Mouse (Mus musculus): Measurements from ENCODE around the gene Lgalsl.

DNA sequence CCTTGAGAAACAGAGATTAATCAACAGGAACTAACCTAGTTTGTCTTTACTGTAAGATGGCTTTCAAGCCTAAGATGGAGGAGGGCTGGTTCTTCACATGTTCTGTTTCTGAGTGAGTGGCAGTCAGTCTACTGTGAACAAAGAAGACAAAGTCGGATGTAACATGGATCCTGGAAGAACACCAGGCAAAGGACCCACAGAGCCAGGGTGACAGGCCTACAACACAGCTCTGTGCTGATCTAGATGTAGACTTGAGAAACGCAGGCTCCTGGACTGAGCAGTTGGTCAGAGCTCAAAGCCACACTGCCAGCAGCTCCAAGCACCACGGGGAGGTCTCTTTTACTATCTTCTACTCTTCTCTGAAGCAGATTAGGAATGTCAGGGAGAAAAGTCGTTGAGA is 37.2 kb downstream of the Lgalsl start:
- TF ChIP-seq POLR2A (IDR thresholded peaks at IDR 0.05; ENCODE audit: borderline replicate concordance, extremely low read depth, low read depth, low read length): no peak
- TF ChIP-seq CTCF (IDR thresholded peaks at IDR 0.05; ENCODE audit: insufficient read depth, low read length): no peak
